Mouse (Mus musculus) frontal cortex, postnatal 14 days (tissue): ENCODE results near the gene Ccser1.

ENCODE experiments used
- DNase-seq, 2 experiments: peaks; one replicate each; pipeline ENCODE4 v3.0.0; 2022; ENCODE audit warnings: low spot score in 2 of 2

Ccser1 gene

DNA sequence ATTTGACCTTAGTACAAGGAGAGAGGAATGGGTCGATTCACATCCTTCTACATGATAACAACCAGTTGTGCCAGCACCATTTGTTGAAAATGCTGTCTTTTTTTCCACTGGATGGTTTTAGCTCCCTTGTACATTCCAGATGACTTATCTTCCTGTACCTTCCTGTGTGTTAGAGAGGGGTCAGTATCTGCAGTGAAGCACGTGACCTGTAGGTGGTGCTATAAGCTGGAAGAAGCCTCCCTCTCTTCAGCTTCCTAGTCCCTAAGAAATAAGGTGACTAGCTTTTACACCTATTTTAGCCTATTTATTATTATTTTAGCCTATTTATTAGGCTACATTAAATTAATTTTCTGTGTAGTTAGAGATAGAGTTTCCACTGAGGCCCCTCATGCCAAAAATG is 506.9 kb downstream of the Ccser1 start:
- no peak for DNase-seq

DNA sequence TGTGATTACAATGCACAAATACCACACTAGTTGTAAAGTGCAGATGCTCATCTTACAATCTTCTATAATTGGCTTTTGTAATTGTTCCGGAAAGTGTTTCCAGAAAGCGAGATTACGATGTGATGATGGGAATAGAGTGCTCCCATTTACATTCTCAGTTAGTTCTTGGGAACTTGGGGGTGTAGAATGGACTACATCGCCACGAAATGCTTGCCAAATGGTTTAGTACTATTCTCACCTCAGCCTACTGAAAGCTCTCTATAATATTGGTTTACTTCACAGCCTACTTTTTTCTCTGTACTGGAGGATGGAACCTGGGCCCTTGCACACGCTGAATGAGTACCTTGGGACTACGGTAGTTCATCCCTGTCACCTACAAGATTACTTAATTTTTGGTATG is 522.9 kb downstream of the Ccser1 start:
- no peak for DNase-seq

- no peak for DNase-seq
Observed at GRCm38 (mm10) chr6:61721220-61721619, 541.1 kb downstream of the Ccser1 start.

DNA sequence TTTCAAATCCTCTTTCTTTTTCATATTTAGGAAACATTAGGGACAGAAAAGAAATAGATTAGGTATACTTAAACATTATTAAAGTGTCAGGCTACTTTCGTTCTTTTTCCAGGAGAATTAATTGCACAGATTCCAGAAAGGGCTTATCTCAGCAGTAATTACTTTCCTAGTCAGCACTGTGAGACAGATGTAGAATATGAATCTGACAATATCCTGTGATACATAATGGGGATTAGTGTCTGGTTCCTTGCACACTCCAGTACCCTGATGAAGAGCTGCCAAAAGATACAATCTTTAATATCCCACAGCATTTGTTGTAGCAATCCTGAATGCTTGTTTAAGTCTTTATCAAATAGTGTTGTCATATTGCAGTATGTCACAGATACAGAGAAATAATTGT is 548.9 kb downstream of the Ccser1 start:
- DNase-seq = no peak

GRCm38 (mm10) chr6:61730088-61730880 is 550.2 kb downstream of the Ccser1 start:
- no peak for DNase-seq

DNA sequence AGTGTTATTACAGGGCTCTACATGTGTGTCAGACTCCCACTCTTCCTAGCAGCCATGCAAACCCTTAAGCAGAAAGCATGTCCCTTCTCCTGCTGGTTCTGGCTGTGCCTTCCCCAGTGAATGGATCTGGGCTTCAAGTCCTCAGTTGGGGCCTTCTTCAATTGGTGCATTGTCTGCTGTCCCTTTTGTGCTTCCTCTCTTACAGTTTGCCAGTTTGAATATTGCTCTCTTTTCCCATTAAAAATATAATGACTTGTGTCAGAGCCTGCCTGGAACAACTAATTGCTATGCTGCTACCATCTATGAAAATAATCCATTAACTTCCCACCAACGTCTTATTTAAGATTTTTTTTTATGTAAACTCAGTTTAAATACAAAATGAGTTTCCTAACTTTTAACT is 566.2 kb downstream of the Ccser1 start:
- DNase-seq = no peak

DNA sequence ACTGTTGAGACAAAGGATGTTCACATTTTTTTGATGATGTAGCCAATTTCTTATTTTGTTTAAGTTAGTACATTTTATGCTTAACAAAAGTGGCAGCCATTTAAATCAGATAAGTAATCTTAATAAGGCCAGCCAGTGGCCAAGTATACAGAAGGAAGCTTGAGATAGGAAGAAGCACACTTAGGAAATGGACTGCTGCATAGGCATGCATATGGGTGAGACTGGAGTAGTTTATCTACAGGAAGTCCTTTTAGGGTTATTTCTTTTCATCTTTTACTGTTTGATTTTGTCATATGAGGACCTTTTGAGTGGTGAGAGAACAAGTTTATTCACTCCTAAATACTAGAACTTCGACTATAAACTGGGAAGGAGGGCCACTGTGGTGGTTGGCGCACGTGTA is 582.0 kb downstream of the Ccser1 start:
- DNase-seq = no peak

- no peak for DNase-seq
Observed at GRCm38 (mm10) chr6:61763379-61763778, 583.3 kb downstream of the Ccser1 start.

GRCm38 (mm10) chr6:61765801-61766200 is 585.7 kb downstream of the Ccser1 start:
- no peak for DNase-seq

DNA sequence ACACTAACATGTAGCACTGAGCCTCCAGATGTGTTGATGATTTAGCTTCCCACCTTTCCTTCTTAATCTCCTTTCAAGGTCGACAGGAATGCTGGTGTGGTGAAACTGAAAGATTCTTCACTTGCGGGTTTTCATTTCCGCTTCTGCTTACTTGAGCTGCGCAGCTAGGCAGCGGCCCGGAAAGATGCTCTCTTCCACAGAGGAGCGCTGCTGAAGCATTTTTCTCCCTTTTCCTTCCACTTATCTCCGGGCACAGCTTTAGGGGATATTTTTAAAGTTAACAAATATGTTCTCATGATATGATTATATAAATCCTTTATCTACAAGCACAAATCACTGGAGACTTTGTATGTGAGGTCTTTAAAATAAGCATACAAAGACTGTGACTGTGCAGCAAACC is 587.0 kb downstream of the Ccser1 start:
- no peak for DNase-seq

- no peak for DNase-seq
Observed at GRCm38 (mm10) chr6:61786706-61787105, 606.6 kb downstream of the Ccser1 start.

DNA sequence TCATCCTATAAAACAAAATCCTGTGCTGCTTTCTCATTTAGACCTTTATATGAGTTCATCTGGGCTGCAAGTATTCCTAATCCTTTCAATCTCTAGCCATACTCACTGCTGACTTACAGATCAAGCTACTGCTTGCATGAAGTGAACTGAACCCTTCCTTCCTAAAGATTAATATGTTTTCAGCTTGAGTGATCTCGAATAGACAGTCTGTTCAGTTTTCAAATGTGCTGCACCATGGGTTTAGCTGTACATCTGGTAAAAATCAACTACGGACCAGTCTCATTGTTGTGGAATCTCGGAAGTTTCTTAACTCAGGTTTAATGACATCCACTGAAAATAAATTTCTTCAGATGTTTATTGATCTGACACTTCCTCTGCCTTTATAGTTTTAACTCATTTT is 620.8 kb downstream of the Ccser1 start:
- DNase-seq = no peak

- DNase-seq = no peak
Observed at GRCm38 (mm10) chr6:61805481-61805880, 625.4 kb downstream of the Ccser1 start.

GRCm38 (mm10) chr6:61817716-61818115 is 637.6 kb downstream of the Ccser1 start:
- DNase-seq = no peak

DNA sequence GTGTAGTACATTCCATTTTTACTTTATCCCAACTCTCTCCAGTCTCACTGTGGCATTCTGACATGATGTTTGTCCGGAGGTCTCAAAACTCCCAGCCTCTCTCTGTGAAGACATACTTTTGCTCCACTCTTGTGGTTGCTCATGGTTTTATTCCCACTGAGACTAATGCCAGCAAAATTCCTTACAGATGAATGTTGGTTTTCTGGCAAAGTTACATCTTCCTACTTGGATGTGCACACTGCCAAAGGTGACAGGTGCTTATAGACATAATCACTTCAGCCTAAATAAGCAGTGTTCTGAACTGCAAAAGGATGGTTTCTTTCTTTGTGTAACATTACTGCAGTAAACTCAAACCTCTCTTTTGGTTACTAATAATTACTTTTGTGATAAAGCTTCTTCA is 696.2 kb downstream of the Ccser1 start:
- DNase-seq = no peak

DNA sequence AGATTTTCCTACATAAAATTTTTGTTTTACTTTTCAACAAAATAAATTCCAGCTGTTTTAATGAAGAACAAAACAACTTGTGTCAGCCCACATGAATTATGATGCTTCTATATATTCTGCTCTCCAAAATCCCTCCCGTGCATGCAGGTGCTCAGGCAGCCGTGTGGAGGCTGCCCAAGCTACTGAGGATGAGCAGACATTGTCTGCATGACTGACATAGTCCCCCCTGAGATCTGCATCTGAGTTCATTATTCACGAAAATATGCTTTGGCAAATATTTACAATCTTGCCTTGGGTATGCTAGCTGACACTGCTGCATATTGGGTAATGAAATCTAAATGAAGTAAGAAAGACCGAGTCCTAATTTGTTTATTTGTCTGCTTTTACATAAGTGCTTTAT is 718.1 kb downstream of the Ccser1 start:
- DNase-seq = no peak

- no peak for DNase-seq
Observed at GRCm38 (mm10) chr6:61902715-61903114, 722.6 kb downstream of the Ccser1 start.

- no peak for DNase-seq
Observed at GRCm38 (mm10) chr6:61912896-61913295, 732.8 kb downstream of the Ccser1 start.

DNA sequence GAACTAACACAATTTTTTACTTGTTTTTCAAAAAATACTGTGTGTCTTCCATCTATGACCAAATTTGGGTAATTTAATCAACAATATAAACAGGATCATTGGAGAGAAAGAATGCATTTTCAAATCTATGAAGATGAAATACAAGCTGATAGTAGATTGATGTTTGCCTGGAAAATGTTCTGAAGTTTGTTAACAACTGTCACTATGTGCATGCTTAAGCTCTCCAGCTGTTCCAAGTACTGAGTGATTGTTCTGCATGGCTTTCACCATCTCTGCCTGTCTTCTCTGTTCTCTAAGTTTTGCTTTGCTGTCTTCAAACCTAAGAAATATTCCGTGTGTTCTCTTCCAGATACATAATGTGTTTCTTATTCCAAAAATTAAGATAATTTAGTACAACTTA is 751.5 kb downstream of the Ccser1 start:
- no peak for DNase-seq

GRCm38 (mm10) chr6:61936656-61937055 is 756.5 kb downstream of the Ccser1 start:
- no peak for DNase-seq

DNA sequence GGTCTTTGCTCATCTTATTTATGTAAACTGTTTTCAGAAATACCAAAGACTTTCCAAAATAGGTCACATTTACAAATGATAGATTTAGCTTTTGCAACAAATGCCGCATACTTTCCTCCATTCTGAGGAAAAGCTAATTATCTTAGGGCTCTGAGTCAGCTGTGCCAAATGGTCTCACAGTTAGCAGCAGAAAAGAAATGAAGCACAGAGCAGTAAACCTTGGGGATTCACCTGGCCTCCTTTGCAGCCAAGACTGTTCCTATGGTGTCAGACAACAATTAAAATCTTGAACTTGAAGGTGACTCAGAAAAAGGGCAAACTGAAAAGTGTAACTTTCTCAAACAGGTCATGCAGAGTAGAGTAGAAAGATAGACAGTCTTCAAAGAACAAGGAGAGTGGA is 759.1 kb downstream of the Ccser1 start:
- DNase-seq = no peak

DNA sequence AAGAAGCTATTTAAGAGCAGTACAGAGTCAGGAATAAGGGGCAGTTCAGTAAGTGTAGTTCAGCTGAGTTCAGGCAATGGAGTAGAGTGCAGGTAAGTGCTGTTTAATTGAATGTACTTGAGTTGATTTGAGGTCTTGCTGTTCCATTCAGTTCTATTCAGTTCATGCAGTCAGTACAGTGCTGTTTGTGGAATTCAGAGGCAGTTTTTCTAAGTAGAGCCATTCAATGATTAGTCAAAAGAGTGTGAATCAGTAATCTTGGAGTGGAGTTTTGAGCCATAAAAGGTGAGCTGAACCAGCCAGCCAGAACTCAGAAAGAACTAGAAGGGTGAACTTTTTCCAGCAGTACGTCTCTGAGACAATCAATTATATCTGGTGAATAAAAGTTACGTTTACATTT is 773.6 kb downstream of the Ccser1 start:
- DNase-seq = no peak

- no peak for DNase-seq
Observed at GRCm38 (mm10) chr6:61976878-61977277, 796.8 kb downstream of the Ccser1 start.

- no peak for DNase-seq
Observed at GRCm38 (mm10) chr6:61978379-61978778, 798.3 kb downstream of the Ccser1 start.
